Mouse (Mus musculus): ENCODE measurements around the gene Tmem131. TPM values are rescaled to one million over a fixed set of nuclear protein-coding genes. Genes with fewer than 3 reads are reported as not detected.
A peak's percentile ranks its signal among the peaks of the same experiment; 100 is the strongest.

Tmem131 gene
- polyA plus RNA-seq, 1 experiment from 2014 or later: 9.3 TPM

DNA sequence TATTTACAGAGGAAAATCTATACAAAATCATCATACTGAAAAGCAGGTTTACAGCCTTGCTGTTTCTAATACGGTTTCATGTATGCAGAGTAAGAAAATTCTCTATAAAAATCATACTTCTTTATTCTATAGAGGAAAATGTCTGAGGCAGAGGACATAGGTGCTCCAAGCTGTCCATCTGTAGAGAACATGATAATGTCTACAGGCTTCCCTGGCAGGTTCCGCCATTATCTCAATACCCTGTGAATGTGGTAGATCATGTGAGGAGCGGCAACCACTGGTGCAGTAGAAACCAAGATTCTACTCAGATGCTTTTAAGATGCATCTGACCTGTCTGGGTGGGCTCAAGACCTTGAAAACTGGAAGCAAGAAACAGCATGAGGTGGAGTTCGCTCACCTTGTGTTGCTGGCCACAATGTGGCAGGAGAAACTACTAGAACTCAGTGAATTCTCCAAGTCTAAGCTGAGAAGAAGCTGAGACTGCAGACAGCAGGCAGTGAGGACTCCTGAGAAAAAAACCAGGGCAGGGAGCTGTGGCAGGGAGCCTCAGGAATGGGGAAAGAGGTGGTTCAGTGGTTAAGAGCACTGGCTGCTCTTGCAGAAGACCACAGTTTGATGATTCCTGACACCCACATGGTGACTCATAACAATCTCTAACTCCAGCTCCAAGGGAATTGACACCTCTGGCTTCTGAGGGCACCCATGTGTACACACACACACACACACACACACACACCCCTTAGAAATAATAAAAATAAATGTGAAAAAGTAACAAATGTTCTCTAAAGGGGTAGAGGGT is 20.6 kb downstream of the Tmem131 start:
- Histone ChIP-seq H3K4me1 (ENCODE audit: control insufficient read depth, insufficient read depth, low read length) (peaks cover 61% of the 10 kb centered on the region), H3K27me3 (replicated peaks; ENCODE audit: control insufficient read depth, insufficient read depth, low read length) (no peaks in the 10 kb centered on the region), H3K27ac (ENCODE audit: low read length) (peak overlapping the region; percentile 20; the same call in 1 of the 2 replicates), H3K9me3 (ENCODE audit: control insufficient read depth, low read length) (no peaks in the 10 kb centered on the region), H3K4me3 (ENCODE audit: low read length) (no peak overlapping the region), H3K4me2 (ENCODE audit: low read depth, low read length) (no peak overlapping the region), H3K36me3 (ENCODE audit: control insufficient read depth, insufficient read depth, low read length) (no peaks in the 10 kb centered on the region), H3K9ac (ENCODE audit: low read depth, low read length) (no peak overlapping the region)
- ATAC-seq: no peak
- WGBS: 93% methylated on average over 4 of the region's 4 CpGs

DNA sequence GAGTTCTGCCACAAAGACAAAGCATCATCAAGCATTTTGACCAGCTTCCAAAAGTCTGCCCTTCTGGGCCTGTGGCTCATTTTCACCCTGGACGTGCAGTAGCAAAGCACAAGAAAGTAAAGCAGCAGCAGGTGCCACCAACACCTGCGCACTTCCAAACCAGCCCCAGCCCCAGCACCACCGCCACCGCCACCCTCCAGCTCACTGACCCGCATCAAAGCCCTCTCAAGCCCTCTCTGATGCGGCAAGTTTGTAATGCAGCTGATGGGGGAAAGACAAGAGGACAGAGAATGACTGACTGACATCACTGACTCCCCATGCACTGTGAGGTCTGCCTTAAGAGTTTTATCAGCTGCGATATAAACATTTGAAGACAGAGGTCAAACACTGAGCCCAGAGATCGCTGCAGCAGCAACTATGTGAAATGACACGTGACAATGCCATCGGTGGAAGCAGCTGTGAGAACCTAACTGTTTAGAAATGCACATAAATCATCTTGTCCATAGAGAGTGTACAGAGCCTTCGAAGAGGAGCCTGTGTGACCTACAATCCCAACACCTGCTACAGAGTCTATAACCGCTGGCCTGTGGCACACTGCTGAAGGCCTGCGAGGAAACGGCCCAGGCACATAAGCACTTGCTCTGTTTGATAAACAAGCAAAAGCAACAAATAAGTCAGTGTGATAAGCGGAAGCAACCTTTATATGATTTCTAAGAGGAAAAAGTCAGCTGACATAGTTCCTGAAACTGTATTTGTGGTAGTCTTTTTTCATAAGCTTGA is 21.7 kb downstream of the Tmem131 start:
- no peak for ATAC-seq
- 39% methylated on average over 15 of the region's 15 CpGs for WGBS
- H3K27ac ChIP-seq (ENCODE audit: low read length): peak overlapping the region; percentile 89

DNA sequence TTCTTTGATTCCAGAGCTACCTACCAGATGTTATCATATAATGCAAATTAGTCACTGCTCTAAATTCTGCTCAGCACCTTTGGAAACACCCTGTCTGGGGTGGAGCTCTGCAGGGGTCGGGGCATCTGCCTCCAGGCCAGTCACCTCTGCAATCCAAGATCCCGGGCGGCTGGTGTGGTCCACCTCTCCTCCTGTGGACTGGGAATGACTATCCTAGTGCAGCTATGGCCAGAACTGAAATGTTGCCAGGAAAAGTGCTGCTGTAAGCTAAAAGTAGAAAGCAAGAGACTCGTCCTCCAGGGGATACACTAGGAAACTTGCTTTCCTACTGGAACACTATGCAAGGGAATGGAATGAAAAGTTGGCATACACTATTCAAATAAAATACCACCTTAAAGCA is 22.7 kb downstream of the Tmem131 start:
- no peak overlapping the region for H3K4me2 ChIP-seq (ENCODE audit: low read depth, low read length)

More for the DNA sequence above, 21.7 kb downstream of the Tmem131 start:
- peaks cover 68% of the 10 kb centered on the region for H3K4me1 ChIP-seq (ENCODE audit: control insufficient read depth, insufficient read depth, low read length)
- 0 out of 2 replicates have a peak overlapping the region, but pooled peaks have one; percentile 16 for H3K9ac ChIP-seq (ENCODE audit: low read depth, low read length)
- 0 out of 2 replicates have a peak overlapping the region, but pooled peaks have one; percentile 7 for H3K4me2 ChIP-seq (ENCODE audit: low read depth, low read length)
- H3K4me3 ChIP-seq (ENCODE audit: low read length): no peak overlapping the region
- H3K9me3 ChIP-seq (ENCODE audit: control insufficient read depth, low read length): no peaks in the 10 kb centered on the region
- H3K27me3 ChIP-seq (replicated peaks; ENCODE audit: control insufficient read depth, insufficient read depth, low read length): no peaks in the 10 kb centered on the region
- no peaks in the 10 kb centered on the region for H3K36me3 ChIP-seq (ENCODE audit: control insufficient read depth, insufficient read depth, low read length)

DNA sequence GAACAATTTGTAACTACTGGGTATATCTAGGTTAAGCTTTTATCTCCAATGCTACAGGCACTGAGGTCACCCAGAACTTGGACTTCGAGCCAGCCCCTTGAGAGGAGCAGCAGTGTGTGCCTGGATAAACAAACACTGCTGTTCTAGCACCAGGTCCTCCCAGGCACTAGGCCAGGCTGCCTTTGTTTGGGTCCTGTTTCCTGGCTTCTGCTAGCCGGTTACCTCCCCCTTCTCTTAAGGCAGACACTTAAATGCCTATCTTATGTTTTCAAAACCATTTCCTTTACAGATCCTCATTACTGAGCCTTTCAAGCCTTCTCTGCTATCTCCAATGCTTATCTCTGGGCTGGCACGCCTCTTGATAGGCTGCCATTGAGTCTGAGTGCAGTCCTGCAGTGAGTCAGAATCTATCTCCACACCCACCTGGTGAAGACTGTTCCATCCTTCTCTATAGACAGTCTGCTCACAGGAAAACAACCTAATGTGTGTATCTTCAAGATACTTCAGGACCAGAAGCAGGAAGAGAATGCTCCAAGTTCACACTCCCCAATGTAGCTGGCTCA is 23.2 kb downstream of the Tmem131 start:
- no peaks in the 10 kb centered on the region for H3K9me3 ChIP-seq (ENCODE audit: control insufficient read depth, low read length)
- H3K4me2 ChIP-seq (ENCODE audit: low read depth, low read length): peak overlapping the region; percentile 10; the same call in 1 of the 2 replicates
- WGBS: 22% methylated on average over 3 of the region's 3 CpGs
- H3K27me3 ChIP-seq (replicated peaks; ENCODE audit: control insufficient read depth, insufficient read depth, low read length): no peaks in the 10 kb centered on the region
- H3K27ac ChIP-seq (ENCODE audit: low read length): peak overlapping the region; percentile 89
- no peak overlapping the region for H3K9ac ChIP-seq (ENCODE audit: low read depth, low read length)
- H3K4me1 ChIP-seq (ENCODE audit: control insufficient read depth, insufficient read depth, low read length): peaks cover 66% of the 10 kb centered on the region
- ATAC-seq: peak; percentile 93
- H3K36me3 ChIP-seq (ENCODE audit: control insufficient read depth, insufficient read depth, low read length): no peaks in the 10 kb centered on the region
- no peak overlapping the region for H3K4me3 ChIP-seq (ENCODE audit: low read length)

More for the DNA sequence above, 22.7 kb downstream of the Tmem131 start:
- Histone ChIP-seq H3K9me3 (ENCODE audit: control insufficient read depth, low read length) (no peaks in the 10 kb centered on the region), H3K36me3 (ENCODE audit: control insufficient read depth, insufficient read depth, low read length) (no peaks in the 10 kb centered on the region), H3K27ac (ENCODE audit: low read length) (peak overlapping the region; percentile 89), H3K4me3 (ENCODE audit: low read length) (no peak overlapping the region), H3K4me1 (ENCODE audit: control insufficient read depth, insufficient read depth, low read length) (peaks cover 62% of the 10 kb centered on the region), H3K27me3 (replicated peaks; ENCODE audit: control insufficient read depth, insufficient read depth, low read length) (no peaks in the 10 kb centered on the region), H3K9ac (ENCODE audit: low read depth, low read length) (no peak overlapping the region)
- peak; percentile 15 for ATAC-seq
- WGBS: 40% methylated on average over 4 of the region's 4 CpGs

DNA sequence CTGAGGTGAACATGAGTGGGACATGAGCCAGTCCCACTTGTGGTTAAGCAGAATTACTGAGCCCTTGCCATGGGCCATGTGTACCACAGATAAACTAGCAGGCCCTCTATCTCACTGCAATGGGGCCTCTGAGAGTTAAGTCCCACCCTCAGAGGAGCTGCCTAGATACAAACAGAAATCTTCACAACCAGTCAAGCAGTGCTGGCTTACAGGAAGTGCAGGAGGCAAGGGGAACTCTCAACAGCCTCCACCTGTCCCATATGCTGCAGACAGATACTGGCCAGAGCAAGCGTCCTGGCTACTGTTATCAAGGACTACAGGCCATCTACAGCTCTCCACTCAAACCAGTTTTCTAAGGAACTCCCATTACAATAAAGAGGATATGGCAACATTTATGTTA is 23.7 kb downstream of the Tmem131 start:
- H3K27me3 ChIP-seq (replicated peaks; ENCODE audit: control insufficient read depth, insufficient read depth, low read length): no peaks in the 10 kb centered on the region
- H3K9me3 ChIP-seq (ENCODE audit: control insufficient read depth, low read length): no peaks in the 10 kb centered on the region
- no peak overlapping the region for H3K4me3 ChIP-seq (ENCODE audit: low read length)
- H3K4me1 ChIP-seq (ENCODE audit: control insufficient read depth, insufficient read depth, low read length): peaks cover 65% of the 10 kb centered on the region
- no peak overlapping the region for H3K9ac ChIP-seq (ENCODE audit: low read depth, low read length)
- WGBS: 13% methylated on average over 1 of the region's 1 CpGs
- ATAC-seq: peak; percentile 84
- peak overlapping the region; percentile 89 for H3K27ac ChIP-seq (ENCODE audit: low read length)
- 0 out of 2 replicates have a peak overlapping the region, but pooled peaks have one; percentile 10 for H3K4me2 ChIP-seq (ENCODE audit: low read depth, low read length)
- no peaks in the 10 kb centered on the region for H3K36me3 ChIP-seq (ENCODE audit: control insufficient read depth, insufficient read depth, low read length)

DNA sequence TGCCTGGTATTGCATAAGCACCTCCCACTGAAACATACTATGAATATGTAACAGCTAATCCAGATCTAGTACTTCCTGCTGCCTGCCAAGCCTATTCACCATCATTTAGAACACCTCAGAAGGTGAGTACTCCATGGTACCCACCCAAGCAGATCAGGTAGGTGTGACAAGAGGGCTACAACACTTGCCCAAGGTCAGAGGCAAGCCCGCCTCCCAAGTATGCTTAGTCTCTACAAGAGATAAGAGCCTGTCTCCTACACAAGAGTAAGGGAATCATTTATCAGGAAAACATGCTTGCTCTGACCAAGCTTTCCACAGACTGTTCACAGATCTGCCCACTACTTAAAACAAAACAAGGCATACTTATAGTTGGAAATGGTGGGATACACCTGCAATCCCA is 26.0 kb downstream of the Tmem131 start:
- no peak overlapping the region for H3K4me3 ChIP-seq (ENCODE audit: low read length)
- no peak overlapping the region for H3K9ac ChIP-seq (ENCODE audit: low read depth, low read length)
- ATAC-seq: no peak
- H3K4me2 ChIP-seq (ENCODE audit: low read depth, low read length): no peak overlapping the region
- H3K27me3 ChIP-seq (replicated peaks; ENCODE audit: control insufficient read depth, insufficient read depth, low read length): no peaks in the 10 kb centered on the region
- peaks cover 54% of the 10 kb centered on the region for H3K4me1 ChIP-seq (ENCODE audit: control insufficient read depth, insufficient read depth, low read length)
- H3K9me3 ChIP-seq (ENCODE audit: control insufficient read depth, low read length): no peaks in the 10 kb centered on the region
- H3K36me3 ChIP-seq (ENCODE audit: control insufficient read depth, insufficient read depth, low read length): no peaks in the 10 kb centered on the region
- 72% methylated on average over 1 of the region's 1 CpGs for WGBS
- H3K27ac ChIP-seq (ENCODE audit: low read length): no peak overlapping the region

DNA sequence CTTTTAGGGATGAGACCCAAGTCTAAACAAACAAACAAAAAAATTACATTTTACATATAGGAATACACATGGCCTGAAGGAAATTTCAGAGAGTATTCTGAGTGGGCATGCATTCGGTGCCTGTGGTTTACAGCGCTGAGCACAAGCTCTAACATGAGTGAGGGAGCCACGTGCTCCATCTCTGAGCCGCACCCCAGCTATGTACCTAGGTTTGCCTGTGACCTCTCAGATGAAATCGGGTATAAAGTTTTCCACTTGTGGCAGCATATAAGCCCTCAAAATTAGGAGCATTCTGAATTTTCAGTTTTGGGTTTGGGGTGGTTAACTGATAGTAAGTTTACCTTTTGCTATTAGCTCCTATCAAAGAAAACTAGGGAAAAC is 28.3 kb downstream of the Tmem131 start:
- H3K4me2 ChIP-seq (ENCODE audit: low read depth, low read length): no peak overlapping the region
- H3K9ac ChIP-seq (ENCODE audit: low read depth, low read length): no peak overlapping the region
- no peak overlapping the region for H3K4me3 ChIP-seq (ENCODE audit: low read length)
- WGBS: 89% methylated on average over 5 of the region's 5 CpGs
- H3K4me1 ChIP-seq (ENCODE audit: control insufficient read depth, insufficient read depth, low read length): peaks cover 35% of the 10 kb centered on the region
- H3K27ac ChIP-seq (ENCODE audit: low read length): peak overlapping the region; percentile 16; the same call in 1 of the 2 replicates
- no peaks in the 10 kb centered on the region for H3K36me3 ChIP-seq (ENCODE audit: control insufficient read depth, insufficient read depth, low read length)
- ATAC-seq: no peak
- no peaks in the 10 kb centered on the region for H3K27me3 ChIP-seq (replicated peaks; ENCODE audit: control insufficient read depth, insufficient read depth, low read length)
- no peaks in the 10 kb centered on the region for H3K9me3 ChIP-seq (ENCODE audit: control insufficient read depth, low read length)

DNA sequence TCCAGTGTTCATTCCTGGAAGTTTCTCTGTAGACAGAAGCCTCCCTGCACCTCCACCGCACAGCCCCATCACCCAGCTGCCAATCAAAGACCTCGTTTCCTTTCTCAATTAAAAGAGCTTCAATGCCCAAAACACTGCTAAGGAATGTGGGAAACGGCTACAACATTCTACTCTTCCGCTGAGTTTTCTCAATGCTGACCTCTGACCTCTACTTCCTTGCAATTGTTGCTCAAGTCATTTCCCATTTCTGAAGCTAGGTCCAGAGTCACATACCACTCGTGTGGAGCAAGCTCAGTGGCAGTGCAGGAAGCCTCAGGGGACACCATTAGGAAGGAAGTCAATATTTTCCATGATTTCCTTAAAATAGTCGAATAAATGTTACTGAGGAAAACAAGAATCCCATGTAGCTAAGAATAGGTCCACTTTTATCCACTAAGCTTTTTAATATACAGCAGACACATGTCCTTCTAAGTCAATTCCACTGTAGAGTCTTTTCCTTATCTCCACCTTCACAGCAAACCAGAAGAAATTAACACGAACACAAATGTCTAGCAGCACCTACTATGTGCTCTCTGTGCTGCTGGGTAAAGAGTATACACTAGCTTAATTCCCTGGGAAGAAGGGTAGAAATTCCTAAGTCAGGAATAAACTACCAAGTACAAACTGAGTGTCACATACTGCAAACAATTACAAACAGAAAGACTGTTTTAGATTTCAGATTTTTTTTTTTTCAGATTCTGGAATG is 28.8 kb downstream of the Tmem131 start:
- H3K9ac ChIP-seq (ENCODE audit: low read depth, low read length): no peak overlapping the region
- no peaks in the 10 kb centered on the region for H3K9me3 ChIP-seq (ENCODE audit: control insufficient read depth, low read length)
- H3K4me2 ChIP-seq (ENCODE audit: low read depth, low read length): no peak overlapping the region
- peak; percentile 57 for ATAC-seq
- H3K4me1 ChIP-seq (ENCODE audit: control insufficient read depth, insufficient read depth, low read length): peaks cover 29% of the 10 kb centered on the region
- WGBS: 46% methylated on average over 7 of the region's 7 CpGs
- no peak overlapping the region for H3K4me3 ChIP-seq (ENCODE audit: low read length)
- no peaks in the 10 kb centered on the region for H3K27me3 ChIP-seq (replicated peaks; ENCODE audit: control insufficient read depth, insufficient read depth, low read length)
- no peaks in the 10 kb centered on the region for H3K36me3 ChIP-seq (ENCODE audit: control insufficient read depth, insufficient read depth, low read length)
- peak overlapping the region; percentile 52; the same call in 1 of the 2 replicates for H3K27ac ChIP-seq (ENCODE audit: low read length)

Measured in intestine, embryonic 16.5 days (tissue).